Mouse (Mus musculus): ENCODE results near the gene Gpr15.

DNA sequence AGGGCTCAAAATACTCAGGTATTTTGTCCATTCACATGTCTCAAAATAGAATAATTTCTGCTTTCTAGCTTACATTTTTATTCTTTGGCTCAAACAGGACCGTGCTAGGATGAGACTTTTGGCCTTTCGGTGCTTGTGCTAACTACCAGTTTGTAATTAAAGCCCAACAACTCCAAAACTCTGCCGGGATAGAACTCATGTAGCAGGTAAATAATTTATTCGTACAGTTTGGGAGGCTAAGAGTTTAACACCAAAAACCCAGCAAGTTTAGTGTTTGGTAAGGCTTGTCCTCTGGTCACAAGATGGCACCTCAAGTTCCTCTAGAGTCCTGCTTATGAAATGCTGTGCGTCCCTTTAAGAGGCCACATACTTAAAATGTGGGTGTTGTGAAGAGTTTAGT is 21.9 kb upstream of the Gpr15 start:
- no peak for TF ChIP-seq POLR2A (IDR thresholded peaks at IDR 0.05; ENCODE audit: insufficient read depth, low read length)
- TF ChIP-seq CTCF (IDR thresholded peaks at IDR 0.05; ENCODE audit: low read depth, low read length), result no peak

Measured in ES-Bruce4 (cell line).